Mouse (Mus musculus): Measurements from ENCODE around the gene Osbpl9. TPM values are rescaled to one million over a fixed set of nuclear protein-coding genes. Genes with fewer than 3 reads are reported as not detected.
A peak's percentile ranks its signal among the peaks of the same experiment; 100 is the strongest.

The Osbpl9 gene
- polyA plus RNA-seq, 1 experiment from 2014 or later = 50.7 TPM

DNA sequence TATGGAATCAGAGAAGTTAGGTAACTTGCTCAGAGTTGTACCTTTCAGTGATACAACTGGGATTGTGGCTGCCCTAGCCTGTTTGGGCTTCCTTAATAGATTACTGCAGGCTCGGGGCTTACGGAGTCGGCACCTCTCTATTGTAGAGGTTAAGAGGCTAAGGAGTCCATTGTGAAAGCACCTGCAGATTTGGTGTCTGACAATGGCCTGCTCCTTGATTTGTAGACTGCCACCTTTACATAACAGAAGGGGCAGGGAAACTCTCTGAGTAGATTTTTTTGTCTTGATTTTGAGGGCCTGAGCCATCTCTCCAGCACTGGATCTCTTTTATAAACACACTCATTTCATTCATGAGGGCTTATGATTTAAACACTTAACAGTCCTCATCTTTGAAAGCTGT lies 175.5 kb downstream of the Osbpl9 start:
- Histone ChIP-seq H3K9me3 (replicated peaks) (no peaks in the 10 kb centered on the region), H3K36me3 (peaks cover 35% of the 10 kb centered on the region), H3K4me3 (no peak overlapping the region), H3K4me2 (no peak overlapping the region), H3K9ac (no peak overlapping the region), H3K27me3 (no peaks in the 10 kb centered on the region), H3K27ac (no peak overlapping the region), H3K4me1 (replicated peaks) (no peaks in the 10 kb centered on the region)
- 86% methylated on average over 3 of the region's 3 CpGs for WGBS
- ATAC-seq (replicated peaks; ENCODE audit: insufficient number of reproducible peaks, insufficient read depth, low FRiP score, low read depth) = no peak

DNA sequence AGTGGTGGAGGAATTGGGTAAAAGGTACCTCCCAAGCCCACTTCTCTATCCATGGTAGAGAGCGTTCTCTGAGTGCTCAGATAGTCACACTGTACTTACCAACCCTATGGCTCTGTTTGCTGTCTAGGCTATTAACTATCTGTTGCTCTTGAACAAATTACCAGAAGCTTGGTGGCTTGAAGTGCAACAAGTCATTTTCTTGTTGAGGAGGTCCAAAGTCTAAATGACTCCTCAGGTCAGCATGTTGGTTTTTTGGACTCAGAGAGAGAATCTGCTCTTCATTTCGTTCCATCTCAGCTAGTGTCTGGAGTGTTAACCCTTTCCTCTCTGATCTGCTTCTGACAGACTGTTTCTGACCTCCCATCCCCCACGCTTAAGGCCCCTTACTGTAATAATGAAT lies 177.0 kb downstream of the Osbpl9 start:
- Histone ChIP-seq H3K27ac (no peak overlapping the region), H3K27me3 (no peaks in the 10 kb centered on the region), H3K4me2 (no peak overlapping the region), H3K4me1 (replicated peaks) (no peaks in the 10 kb centered on the region), H3K9ac (no peak overlapping the region), H3K9me3 (replicated peaks) (no peaks in the 10 kb centered on the region), H3K4me3 (no peak overlapping the region), H3K36me3 (peaks cover 23% of the 10 kb centered on the region)
- WGBS = 68% methylated on average over 3 of the region's 3 CpGs
- ATAC-seq (replicated peaks; ENCODE audit: insufficient number of reproducible peaks, insufficient read depth, low FRiP score, low read depth) = no peak

DNA sequence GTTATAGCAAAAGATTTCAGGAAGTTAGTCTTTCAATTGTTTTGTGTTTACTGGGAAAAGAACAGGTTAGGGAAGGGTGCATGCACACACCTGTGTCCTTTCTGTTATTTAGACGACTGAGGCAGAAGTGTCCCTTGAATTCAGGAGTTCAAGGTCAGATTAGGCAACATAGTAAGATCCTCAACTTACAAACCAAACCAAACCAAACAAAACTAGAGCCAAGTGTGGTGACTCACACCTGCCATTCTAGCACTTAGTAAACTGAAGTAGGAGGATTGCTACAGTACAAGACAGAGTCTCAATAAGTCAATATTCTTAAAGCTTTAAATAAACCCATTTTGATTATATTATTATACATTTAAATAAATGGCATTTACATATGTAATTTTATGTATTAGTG lies 180.1 kb downstream of the Osbpl9 start:
- no peak for ATAC-seq (replicated peaks; ENCODE audit: insufficient number of reproducible peaks, insufficient read depth, low FRiP score, low read depth)
- H3K4me1 ChIP-seq (replicated peaks) = no peaks in the 10 kb centered on the region
- peaks cover 26% of the 10 kb centered on the region; the same call in 1 of the 2 replicates for H3K36me3 ChIP-seq
- no peaks in the 10 kb centered on the region for H3K27me3 ChIP-seq
- H3K9me3 ChIP-seq (replicated peaks) = no peaks in the 10 kb centered on the region
- H3K4me3 ChIP-seq = no peak overlapping the region
- 65% methylated on average over 1 of the region's 1 CpGs for WGBS
- H3K9ac ChIP-seq = no peak overlapping the region
- no peak overlapping the region for H3K4me2 ChIP-seq
- H3K27ac ChIP-seq = no peak overlapping the region

DNA sequence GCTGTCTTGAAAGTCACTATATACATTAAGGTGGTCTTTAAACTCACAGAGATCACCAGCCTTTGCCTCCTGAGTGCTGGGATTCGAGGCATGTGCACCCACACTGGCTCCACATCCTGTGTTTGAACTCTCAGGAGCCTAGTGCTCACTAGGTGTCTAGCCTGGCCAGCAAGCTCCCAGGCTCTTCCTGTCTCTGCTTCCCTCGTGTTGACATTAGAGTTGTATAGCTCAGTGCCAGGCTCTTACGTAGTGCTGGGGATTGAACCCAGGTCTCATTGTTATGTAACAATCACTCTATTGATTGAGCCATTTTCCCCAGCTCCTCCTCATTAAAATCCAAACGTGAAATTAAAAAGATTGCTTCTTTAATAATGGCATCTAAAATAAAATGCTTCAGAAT lies 182.8 kb downstream of the Osbpl9 start:
- WGBS = 74% methylated on average over 4 of the region's 4 CpGs
- no peak overlapping the region for H3K4me3 ChIP-seq
- H3K36me3 ChIP-seq = peaks cover 23% of the 10 kb centered on the region; the same call in 1 of the 2 replicates
- H3K27ac ChIP-seq = no peak overlapping the region
- ATAC-seq (replicated peaks; ENCODE audit: insufficient number of reproducible peaks, insufficient read depth, low FRiP score, low read depth) = no peak
- no peaks in the 10 kb centered on the region for H3K9me3 ChIP-seq (replicated peaks)
- no peak overlapping the region for H3K9ac ChIP-seq
- H3K27me3 ChIP-seq = no peaks in the 10 kb centered on the region
- no peaks in the 10 kb centered on the region for H3K4me1 ChIP-seq (replicated peaks)
- H3K4me2 ChIP-seq = no peak overlapping the region

DNA sequence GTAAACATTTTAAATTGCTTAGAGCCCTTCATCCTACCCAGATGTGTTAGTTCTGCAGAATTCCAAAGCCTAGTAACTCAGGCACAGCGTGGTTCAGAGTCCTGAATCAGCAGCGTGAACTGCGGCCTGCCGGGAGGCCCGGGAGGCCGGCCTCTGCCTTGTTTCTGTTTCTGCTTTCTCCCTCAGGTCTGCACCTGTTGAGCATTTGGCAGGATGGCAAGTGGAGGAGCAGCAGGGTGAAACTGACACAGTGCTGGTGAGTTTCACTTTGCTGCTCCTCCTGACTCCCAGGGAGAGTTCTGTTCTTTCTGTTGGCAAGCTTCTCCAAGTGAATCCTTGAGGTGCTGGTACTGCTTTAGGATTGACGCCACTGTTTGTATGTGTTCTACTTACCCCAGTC lies 184.6 kb downstream of the Osbpl9 start:
- Histone ChIP-seq H3K4me1 (replicated peaks) (no peaks in the 10 kb centered on the region), H3K27ac (no peak overlapping the region), H3K9me3 (replicated peaks) (no peaks in the 10 kb centered on the region), H3K9ac (no peak overlapping the region), H3K27me3 (no peaks in the 10 kb centered on the region), H3K4me2 (no peak overlapping the region), H3K4me3 (no peak overlapping the region), H3K36me3 (peaks cover 27% of the 10 kb centered on the region; the same call in 1 of the 2 replicates)
- 74% methylated on average over 7 of the region's 7 CpGs for WGBS
- no peak for ATAC-seq (replicated peaks; ENCODE audit: insufficient number of reproducible peaks, insufficient read depth, low FRiP score, low read depth)

DNA sequence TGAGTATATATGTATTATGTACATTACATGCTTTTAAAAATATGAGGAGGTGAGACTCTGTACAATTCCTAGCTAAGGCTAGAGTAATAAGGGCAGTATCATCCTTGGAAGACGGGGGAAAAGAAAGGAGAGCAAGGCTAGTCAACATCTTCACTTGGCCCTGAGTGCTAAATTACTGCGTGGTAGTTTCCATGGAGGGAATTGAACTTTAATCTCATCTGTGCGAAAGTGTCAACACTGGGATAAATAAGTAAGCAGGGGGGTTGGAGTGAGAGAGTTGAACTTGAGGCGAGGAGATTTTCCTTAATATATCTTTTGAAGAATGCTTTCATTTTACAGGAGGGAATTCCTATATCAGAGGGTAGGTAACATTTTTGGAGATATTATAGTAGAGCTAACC lies 188.0 kb downstream of the Osbpl9 start:
- no peak for ATAC-seq (replicated peaks; ENCODE audit: insufficient number of reproducible peaks, insufficient read depth, low FRiP score, low read depth)
- H3K36me3 ChIP-seq = peaks cover 19% of the 10 kb centered on the region; the same call in 1 of the 2 replicates
- WGBS = 88% methylated on average over 4 of the region's 4 CpGs

More for the DNA sequence above, 188.0 kb downstream of the Osbpl9 start:
- Histone ChIP-seq H3K9me3 (replicated peaks) (no peaks in the 10 kb centered on the region), H3K4me3 (no peak overlapping the region), H3K4me1 (replicated peaks) (no peaks in the 10 kb centered on the region), H3K9ac (no peak overlapping the region), H3K27ac (no peak overlapping the region), H3K4me2 (no peak overlapping the region), H3K27me3 (no peaks in the 10 kb centered on the region)

MicroRNAs encoded within 50 kb of the gene (microRNA counts, 519-probe panel; counts per million panel counts)
- microRNA mmu-miR-761 = 2,415 counts per million, percentile 47 among the panel's probes with 10 or more counts

Small RNAs within 50 kb of the gene (microRNA-seq; reads per million reads assigned to microRNA genes)
- gene Mir761 = not detected

Other genes starting within 250 kb of the Osbpl9 start
- 44.6 and 51.8 TPM in 2 replicates for gene Nrd1, start 201.6 kb downstream of the Osbpl9 start, polyA plus RNA-seq (2015; fragmentation: Nextera tagmentation; extraction: Ambion mirVana)
- gene Calr4, start 32.2 kb upstream of the Osbpl9 start, polyA plus RNA-seq (2015; fragmentation: Nextera tagmentation; extraction: Ambion mirVana) = 0.11 and 0.19 TPM in 2 replicates
- 27.7 and 28.3 TPM in 2 replicates for gene Eps15, start 78.0 kb upstream of the Osbpl9 start, polyA plus RNA-seq (2015; fragmentation: Nextera tagmentation; extraction: Ambion mirVana)
- 5.9 and 7.0 TPM in 2 replicates for gene Ttc39a, start 204.4 kb upstream of the Osbpl9 start, polyA plus RNA-seq (2015; fragmentation: Nextera tagmentation; extraction: Ambion mirVana)